Mouse (Mus musculus): ENCODE measurements around the gene Crip1. TPM values are rescaled to one million over a fixed set of nuclear protein-coding genes. Genes with fewer than 3 reads are reported as not detected.

The Crip1 gene
- 194 and 281 TPM in 2 replicates for polyA plus RNA-seq (2014; fragmentation: Nextera tagmentation; extraction: Ambion mirVana)

GRCm38 (mm10) chr12:113146112-113147057, at the start of gene Crip1:
Gene Crip1 (plus strand): TSS chr12:113146316.
- 8% methylated on average over 45 of the region's 45 CpGs for WGBS
- H3K9ac ChIP-seq (ENCODE audit: low read depth, low read length): no peak within 1 kb of the TSS; the same call in 1 of the 2 replicates
- H3K4me1 ChIP-seq (ENCODE audit: control insufficient read depth, insufficient read depth, low read length): peaks cover 12% of the 10 kb centered on the region
- H3K4me3 ChIP-seq (ENCODE audit: low read length): peak within 1 kb of the TSS; percentile 16
- H3K36me3 ChIP-seq (ENCODE audit: control insufficient read depth, insufficient read depth, low read length): no peaks in the 10 kb centered on the region; the same call in 1 of the 2 replicates
- H3K9me3 ChIP-seq (ENCODE audit: control insufficient read depth, low read length): no peaks in the 10 kb centered on the region
- peak; percentile 25 for ATAC-seq (ENCODE audit: low FRiP score, low TSS enrichment)
- H3K27me3 ChIP-seq (ENCODE audit: control insufficient read depth, insufficient read depth, low read length): no peaks in the 10 kb centered on the region
- H3K4me2 ChIP-seq (replicated peaks; ENCODE audit: low read depth, low read length): peak within 1 kb of the TSS; percentile 41
- no peak within 1 kb of the TSS for H3K27ac ChIP-seq (ENCODE audit: low read depth, low read length)

- no peak for ATAC-seq (ENCODE audit: low FRiP score, low TSS enrichment)
- Histone ChIP-seq H3K4me2 (replicated peaks; ENCODE audit: low read depth, low read length) (peak overlapping the region; percentile 62; the same call in 1 of the 2 replicates), H3K9ac (ENCODE audit: low read depth, low read length) (no peak overlapping the region), H3K9me3 (ENCODE audit: control insufficient read depth, low read length) (no peaks in the 10 kb centered on the region), H3K4me3 (ENCODE audit: low read length) (no peak overlapping the region), H3K36me3 (ENCODE audit: control insufficient read depth, insufficient read depth, low read length) (0 out of 2 replicates have a peak, but pooled peaks cover 2% of the 10 kb centered on the region), H3K27me3 (ENCODE audit: control insufficient read depth, insufficient read depth, low read length) (no peaks in the 10 kb centered on the region), H3K4me1 (ENCODE audit: control insufficient read depth, insufficient read depth, low read length) (peaks cover 24% of the 10 kb centered on the region), H3K27ac (ENCODE audit: low read depth, low read length) (no peak overlapping the region)
- WGBS: 86% methylated on average over 5 of the region's 5 CpGs
Observed at GRCm38 (mm10) chr12:113097040-113097439, 49.1 kb upstream of the Crip1 start.

DNA sequence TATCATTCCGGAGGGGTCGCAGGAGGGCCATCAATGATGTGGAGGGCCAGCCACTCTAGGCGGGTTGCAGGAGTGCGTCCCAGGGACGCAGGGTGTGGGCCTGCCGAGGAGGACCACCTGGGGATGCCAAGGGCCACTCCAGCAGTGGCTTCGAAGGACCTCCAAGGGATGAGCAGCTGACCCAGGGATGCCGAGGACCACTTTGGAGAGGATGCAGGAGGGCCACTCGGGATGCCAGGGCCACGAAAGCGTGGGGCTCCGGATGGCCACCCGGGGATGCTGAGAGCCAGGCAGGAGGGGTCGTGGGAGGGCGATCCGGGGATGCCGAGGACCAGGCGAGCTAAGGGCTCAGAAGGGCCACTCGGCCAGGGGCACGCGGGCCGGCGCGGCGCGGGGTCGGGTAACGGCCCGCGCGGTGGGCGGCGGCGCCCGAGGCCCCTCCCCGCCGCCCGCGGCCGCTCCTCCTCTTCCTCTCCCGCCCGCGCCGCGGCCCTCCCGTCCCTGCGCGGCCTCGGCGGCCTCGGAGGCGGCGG, 48.3 kb upstream of the Crip1 start, which contains the start of gene Mta1:
Gene Mta1 (plus strand): TSS at position 530 of the 533 bp plus-strand sequence.
- peaks cover 24% of the 10 kb centered on the region for H3K4me1 ChIP-seq (ENCODE audit: control insufficient read depth, insufficient read depth, low read length)
- H3K9ac ChIP-seq (ENCODE audit: low read depth, low read length): peak within 1 kb of the TSS; percentile 99
- peak within 1 kb of the TSS; percentile 99 for H3K4me3 ChIP-seq (ENCODE audit: low read length)
- no peaks in the 10 kb centered on the region for H3K27me3 ChIP-seq (ENCODE audit: control insufficient read depth, insufficient read depth, low read length)
- H3K4me2 ChIP-seq (replicated peaks; ENCODE audit: low read depth, low read length): peak within 1 kb of the TSS; percentile 69
- WGBS: 3% methylated on average over 14 of the region's 53 CpGs
- no peaks in the 10 kb centered on the region for H3K9me3 ChIP-seq (ENCODE audit: control insufficient read depth, low read length)
- 0 out of 2 replicates have a peak, but pooled peaks cover 2% of the 10 kb centered on the region for H3K36me3 ChIP-seq (ENCODE audit: control insufficient read depth, insufficient read depth, low read length)
- peak within 1 kb of the TSS; percentile 83 for H3K27ac ChIP-seq (ENCODE audit: low read depth, low read length)
- ATAC-seq (ENCODE audit: low FRiP score, low TSS enrichment): peak; percentile 60

- ATAC-seq (ENCODE audit: low FRiP score, low TSS enrichment): peak; percentile 21; the same call in 1 of the 2 replicates
- Histone ChIP-seq H3K36me3 (ENCODE audit: control insufficient read depth, insufficient read depth, low read length) (0 out of 2 replicates have a peak, but pooled peaks cover 2% of the 10 kb centered on the region), H3K4me1 (ENCODE audit: control insufficient read depth, insufficient read depth, low read length) (peaks cover 24% of the 10 kb centered on the region), H3K4me3 (ENCODE audit: low read length) (peak overlapping the region; percentile 99), H3K4me2 (replicated peaks; ENCODE audit: low read depth, low read length) (peak overlapping the region; percentile 69), H3K9me3 (ENCODE audit: control insufficient read depth, low read length) (no peaks in the 10 kb centered on the region), H3K27ac (ENCODE audit: low read depth, low read length) (peak overlapping the region; percentile 83), H3K27me3 (ENCODE audit: control insufficient read depth, insufficient read depth, low read length) (no peaks in the 10 kb centered on the region), H3K9ac (ENCODE audit: low read depth, low read length) (peak overlapping the region; percentile 99)
- 1% methylated on average over 35 of the region's 60 CpGs for WGBS
Observed at GRCm38 (mm10) chr12:113098530-113099151, 47.5 kb upstream of the Crip1 start.

- WGBS: 18% methylated on average over 6 of the region's 6 CpGs
- Histone ChIP-seq H3K4me3 (ENCODE audit: low read length) (peak overlapping the region; percentile 99), H3K36me3 (ENCODE audit: control insufficient read depth, insufficient read depth, low read length) (0 out of 2 replicates have a peak, but pooled peaks cover 4% of the 10 kb centered on the region), H3K27ac (ENCODE audit: low read depth, low read length) (no peak overlapping the region), H3K27me3 (ENCODE audit: control insufficient read depth, insufficient read depth, low read length) (no peaks in the 10 kb centered on the region), H3K9ac (ENCODE audit: low read depth, low read length) (peak overlapping the region; percentile 99), H3K4me1 (ENCODE audit: control insufficient read depth, insufficient read depth, low read length) (peaks cover 28% of the 10 kb centered on the region), H3K9me3 (ENCODE audit: control insufficient read depth, low read length) (no peaks in the 10 kb centered on the region), H3K4me2 (replicated peaks; ENCODE audit: low read depth, low read length) (peak overlapping the region; percentile 69)
- no peak for ATAC-seq (ENCODE audit: low FRiP score, low TSS enrichment)
Observed at GRCm38 (mm10) chr12:113099470-113100237, 46.5 kb upstream of the Crip1 start.

DNA sequence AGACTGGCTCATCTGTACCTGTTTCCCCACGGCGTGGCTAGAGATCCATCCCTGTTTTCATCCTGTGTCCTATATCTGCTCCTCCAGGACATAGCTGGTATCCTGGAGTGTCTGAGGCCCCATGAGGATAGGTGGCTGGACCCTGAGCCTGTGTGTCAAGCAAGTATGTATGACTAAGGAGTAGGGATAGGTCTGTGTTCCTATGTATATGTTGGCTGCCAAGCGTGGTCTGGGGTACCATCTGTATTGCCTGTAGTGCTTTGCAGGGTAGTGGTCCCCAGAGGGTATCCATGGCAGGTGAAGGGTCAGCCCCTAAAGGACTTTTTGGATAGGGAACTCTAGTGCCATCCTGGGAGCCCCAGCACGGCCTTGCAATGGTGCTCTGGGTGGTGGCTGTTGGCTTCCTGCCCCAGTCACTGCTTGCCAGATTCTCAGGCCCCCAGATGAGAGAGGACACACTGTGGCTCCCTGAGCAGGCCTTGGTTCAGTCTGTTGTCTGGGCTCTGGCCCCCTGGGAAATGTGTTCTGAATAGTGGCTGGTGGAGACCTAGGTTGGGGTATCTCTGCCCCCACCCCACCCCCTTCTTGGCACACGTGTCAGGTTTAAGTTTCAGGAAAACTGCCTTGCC, 45.6 kb upstream of the Crip1 start:
- H3K36me3 ChIP-seq (ENCODE audit: control insufficient read depth, insufficient read depth, low read length): 0 out of 2 replicates have a peak, but pooled peaks cover 4% of the 10 kb centered on the region
- H3K27me3 ChIP-seq (ENCODE audit: control insufficient read depth, insufficient read depth, low read length): no peaks in the 10 kb centered on the region
- H3K4me2 ChIP-seq (replicated peaks; ENCODE audit: low read depth, low read length): no peak overlapping the region
- peaks cover 2% of the 10 kb centered on the region; the same call in 1 of the 2 replicates for H3K9me3 ChIP-seq (ENCODE audit: control insufficient read depth, low read length)
- no peak overlapping the region for H3K4me3 ChIP-seq (ENCODE audit: low read length)
- H3K4me1 ChIP-seq (ENCODE audit: control insufficient read depth, insufficient read depth, low read length): peaks cover 28% of the 10 kb centered on the region
- ATAC-seq (ENCODE audit: low FRiP score, low TSS enrichment): no peak
- H3K9ac ChIP-seq (ENCODE audit: low read depth, low read length): 0 out of 2 replicates have a peak overlapping the region, but pooled peaks have one; percentile 4
- WGBS: 82% methylated on average over 5 of the region's 5 CpGs
- H3K27ac ChIP-seq (ENCODE audit: low read depth, low read length): no peak overlapping the region

DNA sequence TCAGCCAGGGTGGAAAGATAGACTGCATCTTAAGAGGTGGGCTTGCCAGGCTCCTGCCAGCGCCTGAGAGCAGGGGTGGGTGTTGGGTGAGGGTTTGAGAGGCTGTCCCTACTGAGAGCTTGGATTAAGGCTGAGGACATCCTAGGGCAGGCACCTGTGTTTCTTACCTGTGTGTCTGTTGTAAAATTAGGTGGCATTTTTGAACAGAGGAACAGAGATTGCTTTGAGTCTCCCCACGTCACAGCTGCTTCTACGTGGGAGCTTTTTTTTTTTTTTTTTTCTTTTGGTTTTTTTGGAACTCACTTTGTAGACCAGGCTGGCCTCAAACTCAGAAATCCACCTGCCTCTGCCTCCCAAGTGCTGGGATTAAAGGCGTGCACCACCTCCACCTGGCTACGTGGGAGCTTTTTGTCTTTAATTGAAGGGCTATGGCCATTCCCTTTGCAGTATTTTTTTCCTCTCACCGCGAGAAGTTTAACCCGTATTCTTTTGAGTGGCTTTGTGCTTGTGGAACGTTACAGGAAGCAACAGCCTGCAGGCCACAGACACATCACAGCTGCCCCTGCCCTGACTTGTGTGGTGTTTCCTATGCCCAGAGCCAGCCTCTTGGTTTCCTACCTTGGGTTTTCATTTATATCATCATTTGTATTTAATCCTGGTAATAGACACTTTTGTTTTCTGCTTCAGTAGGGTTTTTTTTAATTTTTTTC, 44.7 kb upstream of the Crip1 start:
- Histone ChIP-seq H3K9me3 (ENCODE audit: control insufficient read depth, low read length) (peaks cover 5% of the 10 kb centered on the region; the same call in 1 of the 2 replicates), H3K4me1 (ENCODE audit: control insufficient read depth, insufficient read depth, low read length) (peaks cover 28% of the 10 kb centered on the region), H3K4me3 (ENCODE audit: low read length) (no peak overlapping the region), H3K27ac (ENCODE audit: low read depth, low read length) (no peak overlapping the region), H3K4me2 (replicated peaks; ENCODE audit: low read depth, low read length) (no peak overlapping the region), H3K36me3 (ENCODE audit: control insufficient read depth, insufficient read depth, low read length) (0 out of 2 replicates have a peak, but pooled peaks cover 4% of the 10 kb centered on the region), H3K27me3 (ENCODE audit: control insufficient read depth, insufficient read depth, low read length) (no peaks in the 10 kb centered on the region), H3K9ac (ENCODE audit: low read depth, low read length) (0 out of 2 replicates have a peak overlapping the region, but pooled peaks have one; percentile 4)
- no peak for ATAC-seq (ENCODE audit: low FRiP score, low TSS enrichment)
- WGBS: 84% methylated on average over 9 of the region's 9 CpGs

Measured in kidney, embryonic 14.5 days (tissue).